Mouse (Mus musculus) limb, embryonic 10.5 days (tissue): ENCODE data around the gene Dnajb12. TPM values are rescaled to one million over a fixed set of nuclear protein-coding genes. Genes with fewer than 3 reads are reported as not detected.
A peak's percentile ranks its signal among the peaks of the same experiment; 100 is the strongest.

Experiments
- DNase-seq: peaks from one replicate; pipeline ENCODE4 v3.0.0-alpha.2; 2017; ENCODE audit warnings: low spot score
- H3K27ac ChIP-seq: fragments of 300-500 bp; sonication (generic); 2 replicates; pipeline ENCODE4 v1.5.1; 2016; ENCODE audit warnings: mild to moderate bottlenecking
- H3K27me3 ChIP-seq: fragments of 300-500 bp; sonication (generic); 2 replicates; pipeline ENCODE4 v1.6.1; 2016; ENCODE audit warnings: low read depth, mild to moderate bottlenecking; ENCODE audit not compliant: poor library complexity, severe bottlenecking
- H3K36me3 ChIP-seq: fragments of 300-500 bp; sonication (generic); 2 replicates; pipeline ENCODE4 v1.6.1; 2016; ENCODE audit warnings: mild to moderate bottlenecking, moderate library complexity
- H3K4me1 ChIP-seq: fragments of 300-500 bp; sonication (generic); 2 replicates; pipeline ENCODE4 v1.6.1; 2016
- H3K4me3 ChIP-seq: fragments of 300-500 bp; sonication (generic); 2 replicates; pipeline ENCODE4 v1.5.1; 2016; ENCODE audit warnings: mild to moderate bottlenecking, moderate library complexity
- H3K9me3 ChIP-seq: fragments of 300-500 bp; sonication (generic); replicated peaks from 2 replicates; pipeline ENCODE4 v1.6.1; 2016; ENCODE audit warnings: mild to moderate bottlenecking
- WGBS: fragments of 180-500 bp; shearing (Covaris S2); methylation state at CpG from one replicate; pipeline ENCODE4 v1.1.7; 2016; 5-methylcytosine and 5-hydroxymethylcytosine counted together
- polyA plus RNA-seq: library from polyadenylated mRNA; unstranded; fragments of >200 nt; fragmentation: Nextera tagmentation; extraction: Ambion mirVana; gene quantifications from 2 replicates; pipeline ENCODE4 v1.2.1, GENCODE M21; 2016

Gene Dnajb12
- polyA plus RNA-seq, 1 experiment from 2014 or later: 25.8 TPM

DNA sequence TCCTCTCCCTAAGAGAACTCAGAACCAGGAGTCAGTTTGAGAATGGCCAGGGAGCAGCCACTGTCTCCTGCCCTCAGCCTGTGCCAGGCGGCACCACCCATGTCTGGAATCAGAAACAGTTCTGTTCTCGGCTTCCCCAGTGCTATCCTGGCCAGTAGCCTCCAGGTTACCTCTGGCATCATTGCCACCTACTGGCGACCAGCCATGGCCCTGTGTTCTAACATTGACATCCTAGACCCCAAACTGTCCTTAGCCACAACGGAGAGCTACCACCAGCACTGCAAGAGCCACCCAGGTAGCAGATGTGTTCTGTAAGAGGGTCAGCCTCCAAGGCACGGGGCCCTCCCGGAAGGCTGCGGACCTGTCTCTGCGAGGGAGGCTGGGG, 23.2 kb downstream of the Dnajb12 start:
- DNase-seq: no peak
- 63% methylated on average over 8 of the region's 8 CpGs for WGBS
- H3K4me1 ChIP-seq: peaks cover 69% of the 10 kb centered on the region
- H3K27me3 ChIP-seq: no peaks in the 10 kb centered on the region
- no peak overlapping the region for H3K4me3 ChIP-seq
- peaks cover 9% of the 10 kb centered on the region for H3K36me3 ChIP-seq
- no peaks in the 10 kb centered on the region for H3K9me3 ChIP-seq
- peak overlapping the region; percentile 87 for H3K27ac ChIP-seq

DNA sequence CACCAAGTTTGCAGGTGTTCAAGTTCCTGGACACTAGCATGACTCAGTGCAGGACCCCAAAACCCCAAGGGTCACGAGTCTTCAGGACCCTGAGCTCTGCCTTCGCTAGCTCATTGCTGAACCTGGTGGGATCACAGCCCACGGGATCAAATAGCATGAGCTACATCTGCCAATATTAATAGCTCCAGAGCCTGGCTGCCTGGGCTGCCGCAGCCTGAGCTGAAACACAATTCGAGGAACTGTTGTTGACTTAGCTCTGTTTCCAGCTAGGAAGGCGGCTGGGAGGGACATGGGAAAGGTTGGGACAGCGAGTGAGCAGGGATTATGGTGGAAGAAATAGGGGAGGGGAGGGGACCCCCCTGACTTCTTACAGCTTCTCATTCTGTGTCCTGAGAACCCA, 23.8 kb downstream of the Dnajb12 start:
- Histone ChIP-seq H3K27ac (peak overlapping the region; percentile 87), H3K36me3 (peaks cover 6% of the 10 kb centered on the region)
- no peak for DNase-seq

DNA sequence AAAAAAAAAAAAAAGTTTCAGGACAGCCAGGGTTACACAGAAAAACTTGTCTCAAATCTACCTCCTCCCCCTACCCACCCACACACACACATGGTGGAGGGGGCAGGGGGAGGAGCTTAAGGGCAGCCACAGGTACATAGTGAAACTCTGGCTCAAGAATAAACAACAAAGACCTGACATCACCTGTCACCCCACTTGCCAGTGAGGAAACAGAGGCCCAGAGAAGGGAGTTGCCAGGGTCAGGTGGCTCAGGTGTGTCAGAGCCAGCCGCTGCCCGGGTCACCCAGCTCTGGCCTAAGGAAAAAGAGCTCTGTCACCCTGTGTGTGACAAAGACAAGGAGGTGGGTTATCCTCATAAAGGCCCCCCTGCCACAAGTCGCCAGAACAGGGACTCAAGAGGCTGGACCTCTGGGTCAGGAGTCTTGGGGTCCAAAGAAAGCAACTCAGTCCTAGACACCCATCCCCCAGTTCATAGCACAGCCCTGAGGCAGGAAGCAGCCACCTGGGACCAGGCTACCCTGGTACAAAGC, 27.8 kb downstream of the Dnajb12 start:
- no peaks in the 10 kb centered on the region for H3K36me3 ChIP-seq
- H3K4me3 ChIP-seq: no peak overlapping the region
- H3K9me3 ChIP-seq: no peaks in the 10 kb centered on the region
- H3K4me1 ChIP-seq: peaks cover 70% of the 10 kb centered on the region
- no peak for DNase-seq
- peak overlapping the region; percentile 87 for H3K27ac ChIP-seq
- no peaks in the 10 kb centered on the region for H3K27me3 ChIP-seq
- WGBS: 71% methylated on average over 3 of the region's 3 CpGs

More for the DNA sequence above, 23.8 kb downstream of the Dnajb12 start:
- peaks cover 70% of the 10 kb centered on the region for H3K4me1 ChIP-seq
- H3K27me3 ChIP-seq: no peaks in the 10 kb centered on the region
- no peak overlapping the region for H3K4me3 ChIP-seq
- WGBS: 67% methylated on average over 7 of the region's 7 CpGs
- H3K9me3 ChIP-seq: no peaks in the 10 kb centered on the region

DNA sequence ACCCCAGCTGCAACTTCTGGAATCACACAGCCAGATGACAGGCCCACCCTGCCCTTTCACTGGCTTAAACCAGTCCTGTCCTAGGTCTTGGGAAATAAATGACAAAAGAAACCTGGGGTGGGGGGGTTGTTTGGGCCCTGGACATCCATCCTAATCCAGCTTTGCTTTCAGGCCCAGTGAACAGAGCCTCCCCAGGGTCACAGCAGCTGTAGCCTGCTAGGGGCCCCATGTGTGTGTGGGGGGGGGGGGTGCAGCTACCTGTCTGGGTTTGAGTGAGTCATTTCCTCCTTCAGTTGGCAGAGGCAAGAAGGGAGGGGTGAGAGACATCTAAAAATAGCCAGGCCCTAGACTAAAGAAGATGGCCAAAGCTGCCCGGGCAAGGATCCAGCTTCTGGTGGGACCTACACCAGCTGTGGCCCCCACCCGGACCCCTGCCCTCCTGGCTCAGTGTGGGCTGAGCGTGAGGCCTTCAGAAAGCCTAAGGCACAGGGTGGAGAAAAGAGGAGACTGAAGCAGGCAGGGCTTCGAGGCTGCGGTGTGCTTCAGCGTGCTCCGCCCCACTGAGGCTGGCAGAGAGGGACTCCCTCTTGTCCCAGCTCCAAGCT, 28.4 kb downstream of the Dnajb12 start:
- no peaks in the 10 kb centered on the region for H3K9me3 ChIP-seq
- 53% methylated on average over 7 of the region's 7 CpGs for WGBS
- no peaks in the 10 kb centered on the region for H3K27me3 ChIP-seq
- no peaks in the 10 kb centered on the region for H3K36me3 ChIP-seq
- peak overlapping the region; percentile 87 for H3K27ac ChIP-seq
- H3K4me3 ChIP-seq: no peak overlapping the region
- H3K4me1 ChIP-seq: peaks cover 70% of the 10 kb centered on the region
- DNase-seq: no peak

- 0 out of 2 replicates have a peak overlapping the region, but pooled peaks have one; percentile 23 for H3K4me3 ChIP-seq
These were observed 29.5 kb downstream of the Dnajb12 start for GRCm38 (mm10) chr10:59908776-59909315.

GRCm38 (mm10) chr10:59909357-59909847, 30.0 kb downstream of the Dnajb12 start:
- no peaks in the 10 kb centered on the region for H3K27me3 ChIP-seq
- H3K4me3 ChIP-seq: peak overlapping the region; percentile 23
- no peak for DNase-seq
- 11% methylated on average over 14 of the region's 14 CpGs for WGBS
- no peaks in the 10 kb centered on the region for H3K36me3 ChIP-seq
- H3K27ac ChIP-seq: peak overlapping the region; percentile 87
- H3K4me1 ChIP-seq: peaks cover 67% of the 10 kb centered on the region
- H3K9me3 ChIP-seq: no peaks in the 10 kb centered on the region

More at GRCm38 (mm10) chr10:59908776-59909315, 29.5 kb downstream of the Dnajb12 start:
- no peaks in the 10 kb centered on the region for H3K36me3 ChIP-seq
- no peaks in the 10 kb centered on the region for H3K9me3 ChIP-seq
- 56% methylated on average over 7 of the region's 7 CpGs for WGBS
- DNase-seq: no peak
- peak overlapping the region; percentile 87 for H3K27ac ChIP-seq
- H3K4me1 ChIP-seq: peaks cover 68% of the 10 kb centered on the region
- no peaks in the 10 kb centered on the region for H3K27me3 ChIP-seq

- DNase-seq: no peak
- WGBS: 24% methylated on average over 6 of the region's 6 CpGs
- H3K36me3 ChIP-seq: no peaks in the 10 kb centered on the region
- no peaks in the 10 kb centered on the region for H3K9me3 ChIP-seq
- peak overlapping the region; percentile 90 for H3K27ac ChIP-seq
- no peaks in the 10 kb centered on the region for H3K27me3 ChIP-seq
- peak overlapping the region; percentile 37 for H3K4me3 ChIP-seq
- peaks cover 79% of the 10 kb centered on the region for H3K4me1 ChIP-seq
These were observed 31.7 kb downstream of the Dnajb12 start for GRCm38 (mm10) chr10:59911091-59911490.

GRCm38 (mm10) chr10:59911561-59912198, 32.3 kb downstream of the Dnajb12 start:
- Histone ChIP-seq H3K36me3 (no peaks in the 10 kb centered on the region), H3K27me3 (no peaks in the 10 kb centered on the region), H3K4me3 (peak overlapping the region; percentile 37), H3K4me1 (peaks cover 85% of the 10 kb centered on the region), H3K9me3 (no peaks in the 10 kb centered on the region), H3K27ac (peak overlapping the region; percentile 90)
- peak; percentile 72 for DNase-seq
- 2% methylated on average over 25 of the region's 25 CpGs for WGBS

DNA sequence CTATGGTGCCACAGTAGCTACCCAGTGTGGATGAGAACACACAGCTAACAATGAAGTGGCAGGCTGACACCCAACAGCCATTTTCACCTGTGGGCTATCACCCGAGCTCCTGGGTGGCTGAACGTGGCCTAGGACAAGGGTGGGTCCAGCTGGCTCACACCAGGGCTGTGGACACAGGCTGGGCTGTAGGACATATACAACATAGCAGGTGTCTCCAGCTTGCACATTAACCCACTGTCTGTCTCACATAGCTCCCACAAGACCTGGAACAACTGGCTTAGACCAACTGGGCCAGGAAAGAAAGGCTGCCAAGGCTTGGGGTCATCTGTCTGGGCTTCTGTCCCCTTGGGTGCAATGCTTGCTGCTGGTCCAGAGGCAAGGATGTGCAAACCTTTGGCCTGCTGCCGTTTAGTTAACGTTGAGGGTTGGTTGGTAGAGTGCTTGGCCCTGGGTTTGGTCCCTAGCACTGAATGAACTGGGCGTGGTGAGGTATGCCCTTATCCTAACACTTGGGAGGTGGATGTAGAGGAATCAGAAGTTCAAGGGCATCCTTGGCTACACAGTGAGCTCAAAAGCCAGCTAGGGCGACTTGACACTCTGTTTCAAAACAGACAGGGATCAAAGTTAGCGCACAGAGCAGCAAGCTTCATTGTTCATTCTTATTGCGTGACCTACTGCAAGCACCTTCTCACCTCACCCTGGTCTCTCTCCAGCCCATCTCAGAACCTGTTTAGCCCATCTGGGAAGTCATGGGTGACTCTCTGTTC, 36.0 kb downstream of the Dnajb12 start:
- WGBS: 89% methylated on average over 8 of the region's 8 CpGs
- Histone ChIP-seq H3K9me3 (no peaks in the 10 kb centered on the region), H3K27me3 (no peaks in the 10 kb centered on the region), H3K4me1 (peaks cover 76% of the 10 kb centered on the region), H3K27ac (peak overlapping the region; percentile 91), H3K36me3 (no peaks in the 10 kb centered on the region), H3K4me3 (no peak overlapping the region)
- no peak for DNase-seq

- DNase-seq: no peak
- H3K27ac ChIP-seq: peak overlapping the region; percentile 91
- WGBS: 4% methylated on average over 4 of the region's 4 CpGs
- peak overlapping the region; percentile 46 for H3K4me3 ChIP-seq
- H3K27me3 ChIP-seq: no peaks in the 10 kb centered on the region
- peaks cover 76% of the 10 kb centered on the region for H3K4me1 ChIP-seq
- no peaks in the 10 kb centered on the region for H3K9me3 ChIP-seq
- H3K36me3 ChIP-seq: no peaks in the 10 kb centered on the region
These were observed 36.8 kb downstream of the Dnajb12 start for GRCm38 (mm10) chr10:59916159-59916558.

GRCm38 (mm10) chr10:59916649-59917048, 37.3 kb downstream of the Dnajb12 start:
- H3K9me3 ChIP-seq: no peaks in the 10 kb centered on the region
- peak overlapping the region; percentile 91 for H3K27ac ChIP-seq
- H3K4me1 ChIP-seq: peaks cover 76% of the 10 kb centered on the region
- H3K4me3 ChIP-seq: peak overlapping the region; percentile 46
- DNase-seq: peak; percentile 72
- 2% methylated on average over 10 of the region's 10 CpGs for WGBS
- H3K36me3 ChIP-seq: no peaks in the 10 kb centered on the region
- no peaks in the 10 kb centered on the region for H3K27me3 ChIP-seq

DNA sequence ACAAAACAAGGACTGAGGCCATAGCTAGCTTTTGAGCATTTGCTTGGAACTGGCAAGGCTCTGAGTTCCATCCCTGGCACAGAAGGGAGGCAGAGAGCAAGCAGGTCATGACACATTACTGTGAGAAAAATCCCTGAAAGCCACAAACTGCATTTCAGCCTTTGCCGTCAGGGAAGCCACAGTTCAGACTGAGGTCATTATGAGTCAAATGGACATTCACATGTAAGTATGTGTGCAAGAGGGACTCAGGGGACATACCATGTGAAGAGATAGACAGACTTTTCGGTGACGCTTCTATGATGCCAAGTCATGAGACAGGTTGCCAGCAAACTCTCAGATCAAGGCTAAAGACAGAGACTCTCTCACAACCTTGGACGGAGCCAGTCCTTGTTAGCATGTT, 38.8 kb downstream of the Dnajb12 start:
- H3K27me3 ChIP-seq: no peaks in the 10 kb centered on the region
- no peak overlapping the region for H3K4me3 ChIP-seq
- H3K27ac ChIP-seq: peak overlapping the region; percentile 6; the same call in 1 of the 2 replicates
- 92% methylated on average over 4 of the region's 4 CpGs for WGBS
- H3K9me3 ChIP-seq: no peaks in the 10 kb centered on the region
- no peak for DNase-seq
- H3K4me1 ChIP-seq: peaks cover 76% of the 10 kb centered on the region
- no peaks in the 10 kb centered on the region for H3K36me3 ChIP-seq
